In genomic region chr3:88831177-88832121, GRCm38 (mm10) we compare ENCODE assay signal across 8 mouse cellular contexts. TPM values are rescaled to one million over a fixed set of nuclear protein-coding genes. Genes with fewer than 3 reads are reported as not detected.
DNase-seq lines count a peak whose midpoint lies in the region; ATAC-seq lines count a peak whose summit lies in the region.
"Not testable (repeated sequence)": the region's sequence is repeated elsewhere in the genome, so short reads cannot be mapped to it uniquely, and the experiment has no call there.

No protein-coding gene starts in this region.

- H3K4me1 ChIP-seq in forebrain, embryonic 16.5 days (replicated peaks; ENCODE audit: control insufficient read depth, insufficient read depth, low read length); midbrain, embryonic 15.5 days: not testable (repeated sequence)

- H3K27me3 ChIP-seq in forebrain, embryonic 16.5 days (replicated peaks; ENCODE audit: control insufficient read depth, insufficient read depth, low read length); midbrain, embryonic 15.5 days (replicated peaks): not testable (repeated sequence)

- 2% methylated on average over 17 of the region's 28 CpGs for WGBS in forebrain, embryonic 16.5 days
- WGBS in midbrain, embryonic 15.5 days: 3% methylated on average over 11 of the region's 28 CpGs

- ATAC-seq in forebrain, embryonic 16.5 days: peak; percentile 81
- peak; percentile 68 for ATAC-seq in midbrain, embryonic 15.5 days (replicated peaks)

- intact Hi-C loops in heart, postnatal 10 days (cut with DNase I): not testable (repeated sequence)

- H3K9me3 ChIP-seq in forebrain, embryonic 16.5 days (ENCODE audit: control insufficient read depth, low read length); midbrain, embryonic 15.5 days: not testable (repeated sequence)

- H3K27ac ChIP-seq in forebrain, embryonic 16.5 days (ENCODE audit: low read length): peak overlapping the region; percentile 92
- peak overlapping the region; percentile 93 for H3K27ac ChIP-seq in midbrain, embryonic 15.5 days

- peak overlapping the region; percentile 42 for H3K4me2 ChIP-seq in forebrain, embryonic 16.5 days (ENCODE audit: low read length)
- H3K4me2 ChIP-seq in midbrain, embryonic 15.5 days: peak overlapping the region; percentile 53

- peak overlapping the region; percentile 53 for H3K9ac ChIP-seq in forebrain, embryonic 16.5 days (replicated peaks; ENCODE audit: low read depth, low read length)
- peak overlapping the region; percentile 64 for H3K9ac ChIP-seq in midbrain, embryonic 15.5 days

- not testable (repeated sequence) for H3K36me3 ChIP-seq in forebrain, embryonic 16.5 days (ENCODE audit: control insufficient read depth, insufficient read depth); midbrain, embryonic 15.5 days (replicated peaks)

- H3K4me3 ChIP-seq in forebrain, embryonic 16.5 days (replicated peaks; ENCODE audit: low read length): peak overlapping the region; percentile 45
- peak overlapping the region; percentile 55 for H3K4me3 ChIP-seq in midbrain, embryonic 15.5 days

- peak; percentile 23 to 29 for DNase-seq in CD8-positive naive resting alpha-beta T cell, adult 2 months (ENCODE audit: low read depth in 2 of 2, low spot score in 2 of 2)
- DNase-seq in cerebellum, adult 18-20 months: peak; percentile 80 to 82
- DNase-seq in heart, postnatal 10 days: peak; percentile 69 to 77
- peak; percentile 38 for DNase-seq in kidney, postnatal 14 days
- DNase-seq in liver: peak; percentile 12
- DNase-seq in spleen, adult 18-20 months: peak; percentile 10 to 21

RNA-seq across cellular contexts. Expression of gene Gon4l, which starts 3.6 kb away (rescaled TPM):
- 13.6 and 17.3 TPM in 2 replicates for polyA plus RNA-seq in forebrain, embryonic 16.5 days (2015; fragmentation: Nextera tagmentation; extraction: Ambion mirVana)
- total RNA-seq in heart, postnatal 10 days (2021): 10 to 100 TPM; 25.4 to 33.6 TPM
- 13.8 and 14.6 TPM in 2 replicates for polyA plus RNA-seq in midbrain, embryonic 15.5 days (2015; fragmentation: Nextera tagmentation; extraction: Ambion mirVana)

RNA-seq across cellular contexts. Expression of gene Syt11, which starts 56.5 kb away (rescaled TPM):
- 231 and 248 TPM in 2 replicates for polyA plus RNA-seq in forebrain, embryonic 16.5 days (2015; fragmentation: Nextera tagmentation; extraction: Ambion mirVana)
- 1 to 10 TPM; 5.7 to 6.7 TPM for total RNA-seq in heart, postnatal 10 days (2021)
- 204 and 208 TPM in 2 replicates for polyA plus RNA-seq in midbrain, embryonic 15.5 days (2015; fragmentation: Nextera tagmentation; extraction: Ambion mirVana)

Comparison
In these comparisons a context has a peak if more than half of its experiments do, and no peak if none do; other contexts are left out.
1. Peak in every context shown above with its lines: DNase-seq, ATAC-seq, H3K4me3 ChIP-seq and H3K27ac ChIP-seq.
2. DNase-seq: peak in every context shown above with its lines; median percentile 81 in cerebellum, adult 18-20 months; 73 in heart, postnatal 10 days; 38 in kidney, postnatal 14 days; 26 in CD8-positive naive resting alpha-beta T cell, adult 2 months; 16 in spleen, adult 18-20 months; 12 in liver.